Mouse (Mus musculus): Measurements from ENCODE around the gene Dpy19l1. TPM values are rescaled to one million over a fixed set of nuclear protein-coding genes. Genes with fewer than 3 reads are reported as not detected.

The Dpy19l1 gene
- polyA plus RNA-seq, 1 experiment from 2014 or later = 12.0 TPM

GRCm38 (mm10) chr9:24488425-24489104, 14.4 kb downstream of the Dpy19l1 start:
- ATAC-seq (ENCODE audit: low FRiP score, low TSS enrichment) (no peak), DNase-seq (no peak)
- WGBS = 90% methylated on average over 6 of the region's 6 CpGs
- Histone ChIP-seq H3K4me3 (replicated peaks; ENCODE audit: low read depth, low read length) (no peak overlapping the region), H3K27me3 (ENCODE audit: control insufficient read depth, insufficient read depth, low read length) (no peaks in the 10 kb centered on the region), H3K36me3 (ENCODE audit: control insufficient read depth, insufficient read depth, low read length) (no peaks in the 10 kb centered on the region), H3K4me2 (ENCODE audit: low read length) (no peak overlapping the region), H3K9ac (replicated peaks; ENCODE audit: low read length) (no peak overlapping the region), H3K4me1 (ENCODE audit: control insufficient read depth, insufficient read depth, low read length) (no peaks in the 10 kb centered on the region), H3K9me3 (ENCODE audit: control insufficient read depth, low read length) (no peaks in the 10 kb centered on the region), H3K27ac (replicated peaks; ENCODE audit: low read depth, low read length) (no peak overlapping the region)

- WGBS = 94% methylated on average over 5 of the region's 5 CpGs
- no peak for DNase-seq
These were observed 20.6 kb downstream of the Dpy19l1 start for GRCm38 (mm10) chr9:24482375-24482774.

GRCm38 (mm10) chr9:24477251-24477650, 25.7 kb downstream of the Dpy19l1 start:
- H3K27ac ChIP-seq (replicated peaks; ENCODE audit: low read depth, low read length) = no peak overlapping the region
- H3K9me3 ChIP-seq (ENCODE audit: control insufficient read depth, low read length) = no peaks in the 10 kb centered on the region
- H3K4me3 ChIP-seq (replicated peaks; ENCODE audit: low read depth, low read length) = no peak overlapping the region
- H3K27me3 ChIP-seq (ENCODE audit: control insufficient read depth, insufficient read depth, low read length) = no peaks in the 10 kb centered on the region
- ATAC-seq (ENCODE audit: low FRiP score, low TSS enrichment) (no peak), DNase-seq (no peak)
- no peaks in the 10 kb centered on the region for H3K4me1 ChIP-seq (ENCODE audit: control insufficient read depth, insufficient read depth, low read length)
- no peaks in the 10 kb centered on the region for H3K36me3 ChIP-seq (ENCODE audit: control insufficient read depth, insufficient read depth, low read length)
- H3K4me2 ChIP-seq (ENCODE audit: low read length) = no peak overlapping the region
- 95% methylated on average over 2 of the region's 2 CpGs for WGBS
- H3K9ac ChIP-seq (replicated peaks; ENCODE audit: low read length) = no peak overlapping the region

More at GRCm38 (mm10) chr9:24482375-24482774, 20.6 kb downstream of the Dpy19l1 start:
- H3K27ac ChIP-seq (replicated peaks; ENCODE audit: low read depth, low read length) = no peak overlapping the region
- no peak for ATAC-seq (ENCODE audit: low FRiP score, low TSS enrichment)
- H3K4me2 ChIP-seq (ENCODE audit: low read length) = no peak overlapping the region
- H3K9me3 ChIP-seq (ENCODE audit: control insufficient read depth, low read length) = no peaks in the 10 kb centered on the region
- H3K27me3 ChIP-seq (ENCODE audit: control insufficient read depth, insufficient read depth, low read length) = no peaks in the 10 kb centered on the region
- no peaks in the 10 kb centered on the region for H3K4me1 ChIP-seq (ENCODE audit: control insufficient read depth, insufficient read depth, low read length)
- no peak overlapping the region for H3K9ac ChIP-seq (replicated peaks; ENCODE audit: low read length)
- no peak overlapping the region for H3K4me3 ChIP-seq (replicated peaks; ENCODE audit: low read depth, low read length)
- H3K36me3 ChIP-seq (ENCODE audit: control insufficient read depth, insufficient read depth, low read length) = no peaks in the 10 kb centered on the region

GRCm38 (mm10) chr9:24473824-24474223, 29.1 kb downstream of the Dpy19l1 start:
- 90% methylated on average over 7 of the region's 7 CpGs for WGBS

GRCm38 (mm10) chr9:24472514-24472913, 30.4 kb downstream of the Dpy19l1 start:
- WGBS = 94% methylated on average over 3 of the region's 3 CpGs
- ATAC-seq (ENCODE audit: low FRiP score, low TSS enrichment) = no peak

More at GRCm38 (mm10) chr9:24473824-24474223, 29.1 kb downstream of the Dpy19l1 start:
- no peak overlapping the region for H3K27ac ChIP-seq (replicated peaks; ENCODE audit: low read depth, low read length)
- no peak overlapping the region for H3K4me2 ChIP-seq (ENCODE audit: low read length)
- DNase-seq = no peak
- no peaks in the 10 kb centered on the region for H3K4me1 ChIP-seq (ENCODE audit: control insufficient read depth, insufficient read depth, low read length)
- H3K4me3 ChIP-seq (replicated peaks; ENCODE audit: low read depth, low read length) = no peak overlapping the region
- no peaks in the 10 kb centered on the region for H3K27me3 ChIP-seq (ENCODE audit: control insufficient read depth, insufficient read depth, low read length)
- no peaks in the 10 kb centered on the region for H3K9me3 ChIP-seq (ENCODE audit: control insufficient read depth, low read length)
- no peaks in the 10 kb centered on the region for H3K36me3 ChIP-seq (ENCODE audit: control insufficient read depth, insufficient read depth, low read length)
- no peak for ATAC-seq (ENCODE audit: low FRiP score, low TSS enrichment)
- H3K9ac ChIP-seq (replicated peaks; ENCODE audit: low read length) = no peak overlapping the region

GRCm38 (mm10) chr9:24470166-24470565, 32.8 kb downstream of the Dpy19l1 start:
- DNase-seq (no peak), ATAC-seq (ENCODE audit: low FRiP score, low TSS enrichment) (no peak)
- Histone ChIP-seq H3K27ac (replicated peaks; ENCODE audit: low read depth, low read length) (no peak overlapping the region), H3K4me1 (ENCODE audit: control insufficient read depth, insufficient read depth, low read length) (no peaks in the 10 kb centered on the region), H3K36me3 (ENCODE audit: control insufficient read depth, insufficient read depth, low read length) (no peaks in the 10 kb centered on the region), H3K4me2 (ENCODE audit: low read length) (no peak overlapping the region), H3K4me3 (replicated peaks; ENCODE audit: low read depth, low read length) (no peak overlapping the region), H3K9me3 (ENCODE audit: control insufficient read depth, low read length) (no peaks in the 10 kb centered on the region), H3K27me3 (ENCODE audit: control insufficient read depth, insufficient read depth, low read length) (no peaks in the 10 kb centered on the region), H3K9ac (replicated peaks; ENCODE audit: low read length) (no peak overlapping the region)
- 92% methylated on average over 5 of the region's 5 CpGs for WGBS

More at GRCm38 (mm10) chr9:24472514-24472913, 30.4 kb downstream of the Dpy19l1 start:
- H3K4me1 ChIP-seq (ENCODE audit: control insufficient read depth, insufficient read depth, low read length) = no peaks in the 10 kb centered on the region
- H3K4me3 ChIP-seq (replicated peaks; ENCODE audit: low read depth, low read length) = no peak overlapping the region
- no peaks in the 10 kb centered on the region for H3K27me3 ChIP-seq (ENCODE audit: control insufficient read depth, insufficient read depth, low read length)
- H3K9ac ChIP-seq (replicated peaks; ENCODE audit: low read length) = no peak overlapping the region
- H3K36me3 ChIP-seq (ENCODE audit: control insufficient read depth, insufficient read depth, low read length) = no peaks in the 10 kb centered on the region
- H3K27ac ChIP-seq (replicated peaks; ENCODE audit: low read depth, low read length) = no peak overlapping the region
- DNase-seq = no peak
- no peak overlapping the region for H3K4me2 ChIP-seq (ENCODE audit: low read length)
- H3K9me3 ChIP-seq (ENCODE audit: control insufficient read depth, low read length) = no peaks in the 10 kb centered on the region

GRCm38 (mm10) chr9:24467186-24467585, 35.8 kb downstream of the Dpy19l1 start:
- Histone ChIP-seq H3K27me3 (ENCODE audit: control insufficient read depth, insufficient read depth, low read length) (no peaks in the 10 kb centered on the region), H3K27ac (replicated peaks; ENCODE audit: low read depth, low read length) (no peak overlapping the region), H3K36me3 (ENCODE audit: control insufficient read depth, insufficient read depth, low read length) (no peaks in the 10 kb centered on the region), H3K4me1 (ENCODE audit: control insufficient read depth, insufficient read depth, low read length) (no peaks in the 10 kb centered on the region), H3K4me2 (ENCODE audit: low read length) (no peak overlapping the region), H3K9me3 (ENCODE audit: control insufficient read depth, low read length) (no peaks in the 10 kb centered on the region), H3K9ac (replicated peaks; ENCODE audit: low read length) (no peak overlapping the region), H3K4me3 (replicated peaks; ENCODE audit: low read depth, low read length) (no peak overlapping the region)
- WGBS = 92% methylated on average over 5 of the region's 5 CpGs
- no peak for ATAC-seq (ENCODE audit: low FRiP score, low TSS enrichment)
- no peak for DNase-seq

- Histone ChIP-seq H3K4me2 (ENCODE audit: low read length) (no peak overlapping the region), H3K4me3 (replicated peaks; ENCODE audit: low read depth, low read length) (no peak overlapping the region), H3K9me3 (ENCODE audit: control insufficient read depth, low read length) (no peaks in the 10 kb centered on the region), H3K27ac (replicated peaks; ENCODE audit: low read depth, low read length) (no peak overlapping the region), H3K27me3 (ENCODE audit: control insufficient read depth, insufficient read depth, low read length) (no peaks in the 10 kb centered on the region), H3K36me3 (ENCODE audit: control insufficient read depth, insufficient read depth, low read length) (no peaks in the 10 kb centered on the region), H3K4me1 (ENCODE audit: control insufficient read depth, insufficient read depth, low read length) (no peaks in the 10 kb centered on the region), H3K9ac (replicated peaks; ENCODE audit: low read length) (no peak overlapping the region)
- WGBS = 100% methylated on average over 1 of the region's 1 CpGs
- no peak for DNase-seq
- no peak for ATAC-seq (ENCODE audit: low FRiP score, low TSS enrichment)
These were observed 36.3 kb downstream of the Dpy19l1 start for GRCm38 (mm10) chr9:24466649-24467048.

- Histone ChIP-seq H3K9ac (replicated peaks; ENCODE audit: low read length) (no peak overlapping the region), H3K27ac (replicated peaks; ENCODE audit: low read depth, low read length) (no peak overlapping the region), H3K4me3 (replicated peaks; ENCODE audit: low read depth, low read length) (no peak overlapping the region), H3K27me3 (ENCODE audit: control insufficient read depth, insufficient read depth, low read length) (no peaks in the 10 kb centered on the region), H3K36me3 (ENCODE audit: control insufficient read depth, insufficient read depth, low read length) (no peaks in the 10 kb centered on the region), H3K4me2 (ENCODE audit: low read length) (no peak overlapping the region), H3K4me1 (ENCODE audit: control insufficient read depth, insufficient read depth, low read length) (no peaks in the 10 kb centered on the region), H3K9me3 (ENCODE audit: control insufficient read depth, low read length) (no peaks in the 10 kb centered on the region)
- ATAC-seq (ENCODE audit: low FRiP score, low TSS enrichment) (no peak), DNase-seq (peak; percentile 6)
- WGBS = 76% methylated on average over 9 of the region's 9 CpGs
These were observed 41.5 kb downstream of the Dpy19l1 start for GRCm38 (mm10) chr9:24461379-24461961.
